Mouse (Mus musculus): ENCODE results near the gene Slc30a6. TPM values are rescaled to one million over a fixed set of nuclear protein-coding genes. Genes with fewer than 3 reads are reported as not detected.
"Not testable (repeated sequence)": the region's sequence is repeated elsewhere in the genome, so short reads cannot be mapped to it uniquely, and the experiment has no call there.

Slc30a6 gene
- polyA plus RNA-seq, 1 experiment from 2014 or later = 33.6 TPM

GRCm38 (mm10) chr17:74456825-74457224, 61.4 kb downstream of the Slc30a6 start:
- no peaks in the 10 kb centered on the region for H3K27me3 ChIP-seq (replicated peaks; ENCODE audit: control insufficient read depth, insufficient read depth, low read length)
- no peaks in the 10 kb centered on the region for H3K9me3 ChIP-seq (replicated peaks; ENCODE audit: control insufficient read depth, low read length)
- H3K9ac ChIP-seq (ENCODE audit: low read length) = no peak overlapping the region
- H3K4me2 ChIP-seq (ENCODE audit: low read length) = no peak overlapping the region
- H3K27ac ChIP-seq (ENCODE audit: low read depth, low read length) = no peak overlapping the region
- no peak for ATAC-seq
- no peaks in the 10 kb centered on the region for H3K4me1 ChIP-seq (ENCODE audit: control insufficient read depth, insufficient read depth, low read length)
- WGBS = 97% methylated on average over 5 of the region's 5 CpGs
- H3K4me3 ChIP-seq (ENCODE audit: low read depth, low read length) = no peak overlapping the region
- DNase-seq (ENCODE audit: low spot score) = no peak
- H3K36me3 ChIP-seq (ENCODE audit: control insufficient read depth, insufficient read depth, low read length) = no peaks in the 10 kb centered on the region

GRCm38 (mm10) chr17:74457972-74458677, 62.7 kb downstream of the Slc30a6 start:
- Histone ChIP-seq H3K27ac (ENCODE audit: low read depth, low read length) (no peak overlapping the region), H3K4me1 (ENCODE audit: control insufficient read depth, insufficient read depth, low read length) (no peaks in the 10 kb centered on the region), H3K27me3 (replicated peaks; ENCODE audit: control insufficient read depth, insufficient read depth, low read length) (no peaks in the 10 kb centered on the region), H3K36me3 (ENCODE audit: control insufficient read depth, insufficient read depth, low read length) (no peaks in the 10 kb centered on the region), H3K4me2 (ENCODE audit: low read length) (no peak overlapping the region), H3K9me3 (replicated peaks; ENCODE audit: control insufficient read depth, low read length) (no peaks in the 10 kb centered on the region), H3K9ac (ENCODE audit: low read length) (no peak overlapping the region), H3K4me3 (ENCODE audit: low read depth, low read length) (no peak overlapping the region)
- 78% methylated on average over 10 of the region's 10 CpGs for WGBS
- ATAC-seq (no peak), DNase-seq (ENCODE audit: low spot score) (no peak)

GRCm38 (mm10) chr17:74458711-74459408, 63.5 kb downstream of the Slc30a6 start, which contains the start of gene Nlrc4:
Gene Nlrc4, minus strand, starts transcription at chr17:74459142.
- no peak within 1 kb of the TSS for H3K4me2 ChIP-seq (ENCODE audit: low read length)
- ATAC-seq = no peak
- 60% methylated on average over 8 of the region's 8 CpGs for WGBS

GRCm38 (mm10) chr17:74463510-74463909, 68.1 kb downstream of the Slc30a6 start:
- no peak overlapping the region for H3K4me3 ChIP-seq (ENCODE audit: low read depth, low read length)
- DNase-seq (ENCODE audit: low spot score) (no peak), ATAC-seq (no peak)
- H3K9me3 ChIP-seq (replicated peaks; ENCODE audit: control insufficient read depth, low read length) = no peaks in the 10 kb centered on the region
- no peaks in the 10 kb centered on the region for H3K36me3 ChIP-seq (ENCODE audit: control insufficient read depth, insufficient read depth, low read length)
- H3K4me2 ChIP-seq (ENCODE audit: low read length) = no peak overlapping the region
- H3K4me1 ChIP-seq (ENCODE audit: control insufficient read depth, insufficient read depth, low read length) = no peaks in the 10 kb centered on the region
- no peak overlapping the region for H3K9ac ChIP-seq (ENCODE audit: low read length)
- H3K27ac ChIP-seq (ENCODE audit: low read depth, low read length) = no peak overlapping the region
- no peaks in the 10 kb centered on the region for H3K27me3 ChIP-seq (replicated peaks; ENCODE audit: control insufficient read depth, insufficient read depth, low read length)

More at GRCm38 (mm10) chr17:74458711-74459408, 63.5 kb downstream of the Slc30a6 start, which contains the start of gene Nlrc4:
- no peaks in the 10 kb centered on the region for H3K27me3 ChIP-seq (replicated peaks; ENCODE audit: control insufficient read depth, insufficient read depth, low read length)
- no peak within 1 kb of the TSS for H3K27ac ChIP-seq (ENCODE audit: low read depth, low read length)
- no peak within 1 kb of the TSS for H3K4me3 ChIP-seq (ENCODE audit: low read depth, low read length)
- no peaks in the 10 kb centered on the region for H3K36me3 ChIP-seq (ENCODE audit: control insufficient read depth, insufficient read depth, low read length)
- H3K9ac ChIP-seq (ENCODE audit: low read length) = no peak within 1 kb of the TSS
- DNase-seq (ENCODE audit: low spot score) = no peak
- H3K9me3 ChIP-seq (replicated peaks; ENCODE audit: control insufficient read depth, low read length) = no peaks in the 10 kb centered on the region
- H3K4me1 ChIP-seq (ENCODE audit: control insufficient read depth, insufficient read depth, low read length) = no peaks in the 10 kb centered on the region

GRCm38 (mm10) chr17:74467981-74468380, 72.6 kb downstream of the Slc30a6 start:
- ATAC-seq = not testable (repeated sequence)
- 82% methylated on average over 2 of the region's 2 CpGs for WGBS

GRCm38 (mm10) chr17:74470133-74470532, 74.7 kb downstream of the Slc30a6 start:
- H3K4me3 ChIP-seq (ENCODE audit: low read depth, low read length); H3K4me1 ChIP-seq (ENCODE audit: control insufficient read depth, insufficient read depth, low read length); H3K36me3 ChIP-seq (ENCODE audit: control insufficient read depth, insufficient read depth, low read length); H3K9ac ChIP-seq (ENCODE audit: low read length); DNase-seq (ENCODE audit: low spot score); H3K4me2 ChIP-seq (ENCODE audit: low read length); H3K27ac ChIP-seq (ENCODE audit: low read depth, low read length); ATAC-seq; H3K27me3 ChIP-seq (replicated peaks; ENCODE audit: control insufficient read depth, insufficient read depth, low read length); H3K9me3 ChIP-seq (replicated peaks; ENCODE audit: control insufficient read depth, low read length): not testable (repeated sequence)
- 82% methylated on average over 6 of the region's 6 CpGs for WGBS

More at GRCm38 (mm10) chr17:74467981-74468380, 72.6 kb downstream of the Slc30a6 start:
- H3K4me2 ChIP-seq (ENCODE audit: low read length); H3K4me1 ChIP-seq (ENCODE audit: control insufficient read depth, insufficient read depth, low read length); H3K9ac ChIP-seq (ENCODE audit: low read length); H3K9me3 ChIP-seq (replicated peaks; ENCODE audit: control insufficient read depth, low read length); H3K36me3 ChIP-seq (ENCODE audit: control insufficient read depth, insufficient read depth, low read length); H3K27me3 ChIP-seq (replicated peaks; ENCODE audit: control insufficient read depth, insufficient read depth, low read length); DNase-seq (ENCODE audit: low spot score); H3K27ac ChIP-seq (ENCODE audit: low read depth, low read length); H3K4me3 ChIP-seq (ENCODE audit: low read depth, low read length): not testable (repeated sequence)

Other genes with a start within 250 kb of the Slc30a6 start
- gene Memo1, start 100.1 kb upstream of the Slc30a6 start, polyA plus RNA-seq (2014; fragmentation: Nextera tagmentation; extraction: Ambion mirVana) = 78.2 and 85.3 TPM in 2 replicates
- 223 and 225 TPM in 2 replicates for gene Dpy30, start 71.7 kb upstream of the Slc30a6 start, polyA plus RNA-seq (2014; fragmentation: Nextera tagmentation; extraction: Ambion mirVana)
- 40.3 and 41.7 TPM in 2 replicates for gene Spast, start 56.6 kb upstream of the Slc30a6 start, polyA plus RNA-seq (2014; fragmentation: Nextera tagmentation; extraction: Ambion mirVana)
- gene Nlrc4, start 63.5 kb downstream of the Slc30a6 start, polyA plus RNA-seq (2014; fragmentation: Nextera tagmentation; extraction: Ambion mirVana) = 0.18 and 0.32 TPM in 2 replicates
- 65.7 and 67.4 TPM in 2 replicates for gene Yipf4, start 93.9 kb downstream of the Slc30a6 start, polyA plus RNA-seq (2014; fragmentation: Nextera tagmentation; extraction: Ambion mirVana)
- 63.7 and 83.4 TPM in 2 replicates for gene Birc6, start 132.7 kb downstream of the Slc30a6 start, polyA plus RNA-seq (2014; fragmentation: Nextera tagmentation; extraction: Ambion mirVana)